Mouse (Mus musculus) forebrain, postnatal 0 days (tissue): Measurements from ENCODE around the gene Asphd2. TPM values are rescaled to one million over a fixed set of nuclear protein-coding genes. Genes with fewer than 3 reads are reported as not detected.

Experiments used
- ATAC-seq: fragments of 200-750 bp; cut with Nextera tagmentation; 2 replicates; pipeline ENCODE4 v1.8.0; 2017; ENCODE audit warnings: mild to moderate bottlenecking, moderate library complexity
- DNase-seq: peaks from one replicate; pipeline ENCODE4 v3.0.0-alpha.2; 2015
- H3K27ac ChIP-seq: fragments of 300-500 bp; sonication (generic); 2 replicates; pipeline ENCODE4 v1.5.1; 2014; ENCODE audit warnings: low read depth, mild to moderate bottlenecking, antibody characterized with exemption, low read length, moderate library complexity, mixed read lengths
- H3K27me3 ChIP-seq: fragments of 300-500 bp; sonication (generic); 2 replicates; pipeline ENCODE4 v1.6.1; 2014; ENCODE audit warnings: mild to moderate bottlenecking, low read length, mixed read lengths; ENCODE audit not compliant: insufficient read depth
- H3K36me3 ChIP-seq: fragments of 300-500 bp; sonication (generic); 2 replicates; pipeline ENCODE4 v1.6.1; 2014; ENCODE audit warnings: mild to moderate bottlenecking, moderate library complexity; ENCODE audit not compliant: insufficient read depth
- H3K4me1 ChIP-seq: fragments of 300-500 bp; sonication (generic); 2 replicates; pipeline ENCODE4 v1.6.1; 2014; ENCODE audit warnings: antibody characterized with exemption; ENCODE audit not compliant: insufficient read depth
- H3K4me2 ChIP-seq: fragments of 300-500 bp; sonication (generic); 2 replicates; pipeline ENCODE4 v1.6.1; 2014; ENCODE audit warnings: low read depth, mild to moderate bottlenecking, moderate library complexity
- H3K4me3 ChIP-seq: fragments of 300-500 bp; sonication (generic); 2 replicates; pipeline ENCODE4 v1.5.1; 2014; ENCODE audit warnings: low read depth, low read length, mixed read lengths
- H3K9ac ChIP-seq: fragments of 300-500 bp; sonication (generic); 2 replicates; pipeline ENCODE4 v1.6.1; 2014; ENCODE audit warnings: mild to moderate bottlenecking
- H3K9me3 ChIP-seq: fragments of 300-500 bp; sonication (generic); 2 replicates; pipeline ENCODE4 v1.6.1; 2016; ENCODE audit warnings: low read length
- CTCF ChIP-seq: sonication (generic); IDR thresholded peaks from 2 replicates; pipeline ENCODE4 v1.5.1; 2016; ENCODE audit warnings: antibody characterized with exemption, control low read depth, low read depth
- WGBS: fragments of 180-500 bp; shearing (Covaris S2); extraction: QIAGEN DNeasy Blood & Tissue Kit; methylation state at CpG from one replicate; pipeline ENCODE4 v1.1.7; 2014; 5-methylcytosine and 5-hydroxymethylcytosine counted together
- polyA plus RNA-seq: library from polyadenylated mRNA; unstranded; fragments of >200 nt; fragmentation: Nextera tagmentation; extraction: Ambion mirVana; gene quantifications from 2 replicates; pipeline ENCODE4 v1.2.1, GENCODE M21; 2015
- total RNA-seq: library from RNA; depleted of rRNA; stranded (reverse); fragments of >200 nt; gene quantifications from 2 replicates; pipeline ENCODE4 v1.2.3, GENCODE M21; 2014

Asphd2 gene
- total and polyA plus RNA-seq, 2 experiments from 2014 or later: 128 to 138 TPM

- Histone ChIP-seq H3K9me3 (no peaks in the 10 kb centered on the region), H3K4me1 (no peaks in the 10 kb centered on the region), H3K9ac (no peak overlapping the region), H3K4me3 (no peak overlapping the region), H3K27ac (no peak overlapping the region), H3K36me3 (peaks cover 35% of the 10 kb centered on the region), H3K4me2 (no peak overlapping the region), H3K27me3 (no peaks in the 10 kb centered on the region)
- 93% methylated on average over 4 of the region's 4 CpGs for WGBS
- TF ChIP-seq CTCF: no peak
- DNase-seq (no peak), ATAC-seq (no peak)
These were observed 35.1 kb downstream of the Asphd2 start for GRCm38 (mm10) chr5:112359520-112359919.

GRCm38 (mm10) chr5:112356322-112356721, 38.3 kb downstream of the Asphd2 start:
- Histone ChIP-seq H3K27me3 (no peaks in the 10 kb centered on the region), H3K4me2 (no peak overlapping the region), H3K36me3 (peaks cover 40% of the 10 kb centered on the region), H3K4me3 (no peak overlapping the region), H3K4me1 (no peaks in the 10 kb centered on the region), H3K9ac (no peak overlapping the region), H3K9me3 (no peaks in the 10 kb centered on the region), H3K27ac (no peak overlapping the region)
- 93% methylated on average over 9 of the region's 9 CpGs for WGBS
- ATAC-seq: no peak
- TF ChIP-seq CTCF: no peak
- no peak for DNase-seq

- Histone ChIP-seq H3K36me3 (peaks cover 43% of the 10 kb centered on the region), H3K9me3 (no peaks in the 10 kb centered on the region)
- no peak for ATAC-seq
These were observed 38.8 kb downstream of the Asphd2 start, which contains the start of gene Gm6583 for GRCm38 (mm10) chr5:112355910-112356309. Gm6583 (minus strand) TSS chr5:112356033.

GRCm38 (mm10) chr5:112355493-112355892, 39.2 kb downstream of the Asphd2 start:
- 93% methylated on average over 6 of the region's 6 CpGs for WGBS
- ATAC-seq: no peak
- Histone ChIP-seq H3K27ac (no peak overlapping the region), H3K36me3 (peaks cover 46% of the 10 kb centered on the region), H3K9me3 (no peaks in the 10 kb centered on the region), H3K4me3 (no peak overlapping the region), H3K4me2 (no peak overlapping the region), H3K9ac (no peak overlapping the region), H3K27me3 (no peaks in the 10 kb centered on the region), H3K4me1 (no peaks in the 10 kb centered on the region)
- DNase-seq: no peak
- no peak for TF ChIP-seq CTCF

More at GRCm38 (mm10) chr5:112355910-112356309, 38.8 kb downstream of the Asphd2 start, which contains the start of gene Gm6583:
- WGBS: 62% methylated on average over 13 of the region's 13 CpGs
- H3K27me3 ChIP-seq: no peaks in the 10 kb centered on the region
- TF ChIP-seq CTCF: no peak
- H3K4me2 ChIP-seq: no peak within 1 kb of the TSS
- H3K4me3 ChIP-seq: no peak within 1 kb of the TSS
- DNase-seq: no peak
- no peak within 1 kb of the TSS for H3K27ac ChIP-seq
- no peak within 1 kb of the TSS for H3K9ac ChIP-seq
- no peaks in the 10 kb centered on the region for H3K4me1 ChIP-seq

- Histone ChIP-seq H3K4me1 (no peaks in the 10 kb centered on the region), H3K27ac (no peak overlapping the region), H3K9me3 (no peaks in the 10 kb centered on the region), H3K4me3 (no peak overlapping the region), H3K36me3 (peaks cover 40% of the 10 kb centered on the region), H3K27me3 (no peaks in the 10 kb centered on the region), H3K9ac (no peak overlapping the region), H3K4me2 (no peak overlapping the region)
- 80% methylated on average over 8 of the region's 8 CpGs for WGBS
- DNase-seq: no peak
- TF ChIP-seq CTCF: no peak
- no peak for ATAC-seq
These were observed 45.5 kb downstream of the Asphd2 start for GRCm38 (mm10) chr5:112349169-112349568.

- H3K4me1 ChIP-seq: peaks cover 7% of the 10 kb centered on the region; the same call in 1 of the 2 replicates
- 89% methylated on average over 16 of the region's 16 CpGs for WGBS
- H3K9ac ChIP-seq: no peak overlapping the region
- no peak overlapping the region for H3K4me2 ChIP-seq
- TF ChIP-seq CTCF: no peak
- H3K4me3 ChIP-seq: no peak overlapping the region
- no peaks in the 10 kb centered on the region for H3K27me3 ChIP-seq
- ATAC-seq (no peak), DNase-seq (no peak)
- H3K27ac ChIP-seq: no peak overlapping the region
- H3K9me3 ChIP-seq: no peaks in the 10 kb centered on the region
- H3K36me3 ChIP-seq: peaks cover 21% of the 10 kb centered on the region
These were observed 48.3 kb downstream of the Asphd2 start for GRCm38 (mm10) chr5:112346211-112346965.
